Mouse (Mus musculus) layer of hippocampus, postnatal 25 days (tissue): ENCODE data around the gene Plin5. TPM values are rescaled to one million over a fixed set of nuclear protein-coding genes. Genes with fewer than 3 reads are reported as not detected.
A peak's percentile ranks its signal among the peaks of the same experiment; 100 is the strongest.
"Not testable (repeated sequence)": the region's sequence is repeated elsewhere in the genome, so short reads cannot be mapped to it uniquely, and the experiment has no call there.

Experiments
- DNase-seq, 2 experiments: peaks; one replicate each; pipeline ENCODE4 v3.0.0; 2022; ENCODE audit warnings: mixed read lengths in 2 of 2, low spot score in 1 of 2; ENCODE audit errors: extremely low spot score in 1 of 2
- total RNA-seq, 2 experiments: library from RNA; stranded (reverse); gene quantifications; 2 replicates each; pipeline ENCODE4 v1.2.3; 2021

Gene Plin5
- total RNA-seq, 2 experiments from 2014 or later, result 0.30 to 0.85 TPM

DNA sequence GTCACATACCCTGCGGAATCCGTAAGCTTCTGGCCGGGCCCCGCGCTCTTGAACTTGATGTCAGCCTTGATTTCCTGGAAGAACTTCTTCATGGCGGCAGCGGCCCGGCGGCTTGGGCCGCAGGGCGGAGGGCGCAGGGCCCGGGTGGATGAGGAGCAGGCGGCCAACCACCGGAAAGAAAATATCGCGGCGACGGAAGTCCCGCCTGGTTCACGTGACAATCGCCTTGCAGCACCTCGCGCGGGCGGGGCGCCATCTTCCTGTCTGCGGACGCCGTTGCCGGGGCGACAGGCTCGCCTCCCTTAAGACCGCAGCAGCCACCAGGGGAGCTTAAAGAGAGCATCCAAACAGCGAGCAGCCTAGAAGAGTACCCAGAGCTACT, 42.6 kb downstream of the Plin5 start, which contains the start of gene Ubxn6:
Gene Ubxn6 (minus strand): TSS at position 202 of the 382 bp plus-strand sequence.
- peak; percentile 91 to 96 for DNase-seq

DNA sequence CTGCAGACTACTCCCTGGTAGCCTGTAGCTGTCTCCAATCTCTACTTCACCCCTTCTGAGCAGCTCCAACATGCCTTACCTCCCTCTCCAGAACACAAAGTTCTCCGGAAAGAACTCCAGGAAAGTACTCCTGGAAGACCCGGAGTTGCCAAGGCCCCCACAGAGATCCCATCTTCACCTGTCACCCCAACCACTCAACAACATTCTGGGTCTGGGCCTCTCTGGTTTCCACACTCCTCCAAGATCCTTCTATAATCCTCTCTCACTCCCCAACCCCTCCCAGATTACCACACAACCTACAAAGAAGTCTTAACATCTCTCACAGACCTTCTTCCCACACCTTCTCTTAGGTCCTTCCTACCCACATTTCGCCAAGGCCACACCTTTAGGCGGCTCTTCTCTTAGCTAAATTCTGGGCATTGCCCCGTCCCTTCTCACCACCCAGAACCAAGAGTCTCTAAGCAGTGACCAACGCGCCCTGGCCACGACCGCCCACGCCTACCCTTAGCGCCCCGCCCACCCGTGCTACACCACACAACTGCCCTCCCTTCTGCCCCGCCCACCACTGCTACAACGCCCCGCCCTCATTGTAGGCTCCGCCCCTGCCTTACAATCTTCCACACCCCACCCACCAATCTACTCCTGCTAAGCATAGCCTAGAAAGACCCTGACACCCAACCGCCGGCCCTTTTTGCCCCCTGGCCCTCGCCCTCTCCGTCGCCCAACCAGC, 43.1 kb downstream of the Plin5 start:
- DNase-seq, result peak in 1 of 2 experiments; percentile 56

DNA sequence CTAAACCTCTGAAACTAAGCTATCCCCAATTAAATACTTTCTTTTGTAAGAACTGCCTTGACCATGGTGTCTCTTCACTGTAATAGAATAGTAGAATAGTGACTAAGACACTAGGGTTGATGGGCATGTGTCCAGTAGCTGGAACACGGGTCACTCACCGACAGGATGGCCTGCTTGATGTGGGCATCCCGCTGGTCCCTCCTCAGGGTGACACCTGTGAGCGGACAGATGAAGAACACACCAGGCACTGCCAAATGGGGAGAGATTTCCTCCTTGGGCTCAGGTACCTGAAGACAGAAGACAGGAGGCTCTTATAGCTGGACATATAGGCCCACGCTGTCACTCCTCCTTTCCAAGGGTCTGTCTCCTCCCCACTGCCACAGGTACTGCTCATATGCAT, 45.2 kb downstream of the Plin5 start:
- no peak for DNase-seq

DNA sequence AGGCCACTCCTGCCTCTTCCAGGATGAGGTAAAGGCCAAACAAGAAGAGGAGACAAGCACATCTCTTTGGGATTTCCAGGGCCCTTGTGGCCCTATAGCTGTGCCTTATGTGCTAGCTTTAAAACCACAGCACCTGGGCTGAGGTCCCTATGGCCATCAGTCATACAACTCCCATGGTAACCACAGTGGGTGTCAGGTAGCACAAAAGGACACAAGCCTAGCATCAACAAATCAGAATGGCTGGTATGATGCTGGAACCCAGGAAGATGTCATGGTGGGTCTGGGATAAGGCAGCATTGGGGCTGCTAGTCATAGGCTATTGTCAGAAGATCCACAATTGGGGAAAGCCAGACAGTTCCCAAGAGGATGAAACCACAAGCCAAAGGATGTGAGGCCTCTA, 46.3 kb downstream of the Plin5 start:
- DNase-seq, result no peak

DNA sequence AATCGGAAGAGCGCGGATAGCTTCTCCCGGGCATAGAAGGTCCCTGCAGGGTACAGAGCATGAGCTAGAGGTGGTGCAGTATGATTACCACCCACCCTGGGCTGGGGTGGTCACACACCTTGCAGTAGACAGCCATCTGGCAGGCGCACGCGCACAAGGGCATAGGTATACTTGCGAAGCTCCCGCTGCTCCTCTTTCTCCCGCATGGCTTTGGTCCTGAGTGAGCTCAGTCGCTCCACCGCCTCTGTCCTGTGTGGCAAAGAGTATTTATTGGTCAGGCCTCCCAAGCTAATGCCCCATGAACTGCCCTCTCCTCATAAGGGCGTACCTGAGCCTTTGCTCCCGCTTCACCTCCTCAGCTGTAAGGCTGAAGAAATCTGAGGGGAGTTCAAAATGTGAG, 48.3 kb downstream of the Plin5 start:
- DNase-seq, result no peak

DNA sequence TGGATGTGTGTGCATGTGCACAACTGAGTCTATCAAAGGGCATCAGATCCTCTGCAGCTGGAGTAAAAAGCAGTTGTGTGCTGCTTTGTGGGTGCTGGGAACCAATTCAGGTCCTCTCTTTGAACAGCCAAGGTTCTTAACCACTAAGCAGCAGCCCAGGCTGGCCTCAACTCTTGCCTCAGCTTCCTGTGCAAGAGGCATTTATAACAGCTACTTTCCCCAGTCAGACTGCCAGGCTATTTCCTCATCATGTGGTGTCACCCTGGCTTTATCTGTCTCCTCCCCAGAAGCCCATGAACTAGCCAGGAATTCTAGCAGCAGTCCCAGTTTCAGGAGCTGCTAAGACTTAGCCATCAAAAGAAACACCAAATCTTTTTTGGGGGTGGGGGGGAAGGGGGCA, 50.9 kb downstream of the Plin5 start:
- DNase-seq, result no peak

DNA sequence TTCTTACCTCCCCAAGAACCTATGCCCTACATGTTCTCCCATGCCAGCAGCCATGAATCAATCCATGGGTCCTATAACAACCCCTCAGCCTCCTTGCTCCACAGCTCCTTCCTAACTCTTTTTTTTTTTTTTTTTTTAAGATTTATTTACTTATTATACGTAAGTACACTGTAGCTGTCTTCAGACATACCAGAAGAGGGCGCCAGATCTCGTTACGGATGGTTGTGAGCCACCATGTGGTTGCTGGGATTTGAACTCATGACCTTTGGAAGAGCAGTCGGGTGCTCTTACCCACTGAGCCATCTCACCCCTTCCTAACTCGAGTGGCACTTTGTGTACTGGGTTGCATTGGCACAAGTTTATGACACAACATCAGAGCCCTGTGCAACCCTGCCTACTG, 51.7 kb downstream of the Plin5 start:
- DNase-seq, result not testable (repeated sequence)

DNA sequence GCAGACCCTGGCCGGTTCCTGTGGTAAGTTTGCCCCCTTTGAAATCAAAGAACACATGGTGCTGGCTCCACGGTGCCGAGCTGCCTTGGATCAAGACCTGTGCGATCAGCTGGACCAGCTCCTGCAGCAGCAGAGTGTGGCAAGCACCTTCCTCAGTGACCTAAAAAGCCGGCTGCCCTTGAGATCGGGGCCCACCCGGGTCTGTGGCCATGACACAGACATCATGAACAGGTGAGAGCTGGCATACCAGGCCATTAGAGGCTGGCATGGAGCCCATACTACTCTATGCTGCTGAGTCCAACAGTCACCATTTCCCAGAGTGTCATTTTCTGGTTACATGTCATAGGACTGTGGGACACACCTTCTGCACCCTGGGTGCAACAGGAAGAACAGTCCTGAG, 55.3 kb downstream of the Plin5 start:
- no peak for DNase-seq

Other genes with a start within 250 kb of the Plin5 start
- 1 to 10 TPM; 6.1 to 7.0 TPM for gene Zfp119a, start 238.7 kb downstream of the Plin5 start, total RNA-seq
- 1 to 10 TPM; 5.8 TPM for gene Zfp959, start 225.5 kb downstream of the Plin5 start, total RNA-seq
- 1 to 10 TPM; 3.1 to 3.4 TPM for gene Zfp119b, start 168.1 kb downstream of the Plin5 start, total RNA-seq
- gene Ebi3, start 165.0 kb downstream of the Plin5 start, total RNA-seq, result 1 to 10 TPM; 2.3 to 2.8 TPM
- 10 to 100 TPM; 16.7 to 16.9 TPM for gene Yju2, start 158.5 kb downstream of the Plin5 start, total RNA-seq
- gene Shd, start 147.1 kb downstream of the Plin5 start, total RNA-seq, result 10 to 100 TPM; 24.3 to 29.0 TPM
- gene Fsd1, start 131.1 kb downstream of the Plin5 start, total RNA-seq, result 10 to 100 TPM; 72.4 to 82.6 TPM
- 1 to 10 TPM; 2.7 to 3.2 TPM for gene Stap2, start 112.0 kb downstream of the Plin5 start, total RNA-seq
- gene Mpnd, start 111.9 kb downstream of the Plin5 start, total RNA-seq, result 100 to 1,000 TPM; 110 to 116 TPM
- 10 to 100 TPM; 63.1 to 64.0 TPM for gene Sh3gl1, start 81.0 kb downstream of the Plin5 start, total RNA-seq
- 1 to 10 TPM; 3.9 to 4.9 TPM for gene Chaf1a, start 77.2 kb downstream of the Plin5 start, total RNA-seq
- gene Ubxn6, start 42.6 kb downstream of the Plin5 start, total RNA-seq, result 10 to 100 TPM; 83.3 to 87.4 TPM
- gene Hdgfl2, start 38.0 kb downstream of the Plin5 start, total RNA-seq, result 100 to 1,000 TPM in 1 of 2 experiments, 10 to 100 TPM in 1; 96.4 to 126 TPM
- 1 to 10 TPM in 1 of 2 experiments, under 1 TPM in 1; 0.68 to 2.4 TPM for gene Plin4, start 7.8 kb downstream of the Plin5 start, total RNA-seq
- gene Lrg1, start 4.4 kb upstream of the Plin5 start, total RNA-seq, result 1 to 10 TPM; 1.1 to 1.4 TPM
- gene Sema6b, start 22.7 kb upstream of the Plin5 start, total RNA-seq, result 100 to 1,000 TPM; 141 to 143 TPM
- gene Tnfaip8l1, start 44.9 kb upstream of the Plin5 start, total RNA-seq, result 1 to 10 TPM; 5.4 to 6.6 TPM
- 10 to 100 TPM; 39.4 to 41.4 TPM for gene Mydgf, start 66.3 kb upstream of the Plin5 start, total RNA-seq
- 10 to 100 TPM; 64.7 to 67.3 TPM for gene Dpp9, start 101.3 kb upstream of the Plin5 start, total RNA-seq
- 10 to 100 TPM; 36.1 to 37.0 TPM for gene Fem1a, start 139.2 kb upstream of the Plin5 start, total RNA-seq
- gene Ticam1, start 159.2 kb upstream of the Plin5 start, total RNA-seq, result 1 to 10 TPM; 5.5 to 6.0 TPM
- 10 to 100 TPM; 14.6 to 16.7 TPM for gene Plin3, start 175.3 kb upstream of the Plin5 start, total RNA-seq
- gene Arrdc5, start 182.7 kb upstream of the Plin5 start, total RNA-seq, result not detected
- 1 to 10 TPM; 1.7 to 2.0 TPM for gene Uhrf1, start 185.7 kb upstream of the Plin5 start, total RNA-seq
- 10 to 100 TPM; 92.0 to 93.4 TPM for gene Kdm4b, start 208.5 kb upstream of the Plin5 start, total RNA-seq